Comparison of ENCODE assay signal across 1 mouse cellular context in genomic region chr8:84147324-84147766, GRCm38 (mm10).
TF ChIP-seq lines count a peak whose summit lies in the region.

No protein-coding gene starts in this region.

TF ChIP-seq in MEL, 35 proteins besides CTCF, POLR2A, EP300 and RAD21 (continued from another document):
- TF ChIP-seq E2F4 (IDR thresholded peaks at IDR 0.05; ENCODE audit: borderline replicate concordance, low read depth, low read length) (no peak), TBP (IDR thresholded peaks at IDR 0.05; ENCODE audit: low read depth, low read length) (no peak), POLR2AphosphoS2 (IDR thresholded peaks at IDR 0.05; ENCODE audit: low read length) (no peak), ELF1 (IDR thresholded peaks at IDR 0.05; ENCODE audit: low read depth, low read length) (no peak), TAL1 (IDR thresholded peaks at IDR 0.05; ENCODE audit: low read length) (no peak), NELFE (IDR thresholded peaks at IDR 0.05; ENCODE audit: low read depth, low read length) (no peak), KAT2A (conservative IDR thresholded peaks at IDR 0.05; ENCODE audit: low read depth, low read length) (no peak), GABPA (IDR thresholded peaks at IDR 0.05; ENCODE audit: low read depth, low read length) (no peak), ZKSCAN1 (IDR thresholded peaks at IDR 0.05; ENCODE audit: low read depth, low read length) (no peak), MEF2A (IDR thresholded peaks at IDR 0.05; ENCODE audit: extremely low read depth, insufficient replicate concordance, low read depth, low read length, poor library complexity, severe bottlenecking) (no peak)
